In genomic region chr2:64495725-64496124, GRCm38 (mm10) we compare ENCODE assay signal across 27 mouse cellular contexts.
DNase-seq lines count a peak whose midpoint lies in the region; ATAC-seq and TF ChIP-seq lines count a peak whose summit lies in the region.
"Had no signal": no experiment of that assay in that cellular context is flagged by ENCODE, and none has a peak within 500 bp of the region (broad histone marks: within the 10 kb centered on the region; RNA-seq: fewer than 3 reads in every experiment).

No protein-coding gene starts in this region.

- no peak for TF ChIP-seq CTCF in kidney, postnatal 0 days (IDR thresholded peaks at IDR 0.05; ENCODE audit: low read depth)

- H3K9ac ChIP-seq in embryonic facial prominence, embryonic 14.5 days (ENCODE audit: low read depth, low read length): no peak overlapping the region
- no peak overlapping the region for H3K9ac ChIP-seq in kidney, postnatal 0 days (ENCODE audit: low read depth, low read length)
- H3K9ac ChIP-seq in kidney, embryonic 16.5 days (replicated peaks; ENCODE audit: low read length): no peak overlapping the region
- H3K9ac ChIP-seq in lung, embryonic 16.5 days (ENCODE audit: low read length): no peak overlapping the region
- H3K9ac ChIP-seq: embryonic facial prominence, embryonic 13.5 days; forebrain, embryonic 15.5 days; heart, embryonic 12.5 days; heart, embryonic 15.5 days; hindbrain, embryonic 13.5 days had no signal

- H3K27me3 ChIP-seq in embryonic facial prominence, embryonic 14.5 days (replicated peaks; ENCODE audit: control insufficient read depth, insufficient read depth, low read length): no peaks in the 10 kb centered on the region
- H3K27me3 ChIP-seq in embryonic facial prominence, embryonic 10.5 days (replicated peaks; ENCODE audit: low read depth, poor library complexity, severe bottlenecking): no peaks in the 10 kb centered on the region
- H3K27me3 ChIP-seq in kidney, postnatal 0 days (ENCODE audit: insufficient read depth, low read length): no peaks in the 10 kb centered on the region
- no peaks in the 10 kb centered on the region for H3K27me3 ChIP-seq in kidney, embryonic 16.5 days (ENCODE audit: insufficient read depth, low read length)
- no peaks in the 10 kb centered on the region for H3K27me3 ChIP-seq in lung, embryonic 16.5 days (ENCODE audit: control insufficient read depth, insufficient read depth, low read depth, low read length)
- H3K27me3 ChIP-seq: embryonic facial prominence, embryonic 13.5 days; forebrain, embryonic 15.5 days; heart, embryonic 12.5 days; heart, embryonic 15.5 days; hindbrain, embryonic 13.5 days had no signal

- no peaks in the 10 kb centered on the region for H3K36me3 ChIP-seq in embryonic facial prominence, embryonic 14.5 days (ENCODE audit: control insufficient read depth, insufficient read depth, low read length)
- no peaks in the 10 kb centered on the region for H3K36me3 ChIP-seq in embryonic facial prominence, embryonic 10.5 days (replicated peaks)
- H3K36me3 ChIP-seq in kidney, postnatal 0 days (ENCODE audit: insufficient read depth, low read length): no peaks in the 10 kb centered on the region
- H3K36me3 ChIP-seq in kidney, embryonic 16.5 days (ENCODE audit: insufficient read depth, low read length): no peaks in the 10 kb centered on the region
- no peaks in the 10 kb centered on the region for H3K36me3 ChIP-seq in lung, embryonic 16.5 days (ENCODE audit: control insufficient read depth, insufficient read depth, low read length)
- H3K36me3 ChIP-seq: embryonic facial prominence, embryonic 13.5 days; forebrain, embryonic 10.5 days; forebrain, embryonic 15.5 days; heart, embryonic 12.5 days; heart, embryonic 15.5 days; hindbrain, embryonic 10.5 days; hindbrain, embryonic 13.5 days had no signal

- H3K9me3 ChIP-seq in embryonic facial prominence, embryonic 14.5 days (ENCODE audit: control insufficient read depth, low read length): peaks cover 5% of the 10 kb centered on the region; the same call in 1 of the 2 replicates
- no peaks in the 10 kb centered on the region for H3K9me3 ChIP-seq in embryonic facial prominence, embryonic 10.5 days
- no peaks in the 10 kb centered on the region for H3K9me3 ChIP-seq in kidney, postnatal 0 days (replicated peaks; ENCODE audit: low read length)
- H3K9me3 ChIP-seq in kidney, embryonic 16.5 days (ENCODE audit: low read length): peaks cover 2% of the 10 kb centered on the region; the same call in 1 of the 2 replicates
- no peaks in the 10 kb centered on the region for H3K9me3 ChIP-seq in lung, embryonic 16.5 days (ENCODE audit: control insufficient read depth, low read length)
- H3K9me3 ChIP-seq: embryonic facial prominence, embryonic 13.5 days; forebrain, embryonic 10.5 days; forebrain, embryonic 15.5 days; heart, embryonic 12.5 days; heart, embryonic 15.5 days; hindbrain, embryonic 10.5 days; hindbrain, embryonic 13.5 days had no signal

- H3K4me1 ChIP-seq in embryonic facial prominence, embryonic 14.5 days (ENCODE audit: control insufficient read depth, insufficient read depth, low read length): 0 out of 2 replicates have a peak, but pooled peaks cover 2% of the 10 kb centered on the region
- no peaks in the 10 kb centered on the region for H3K4me1 ChIP-seq in embryonic facial prominence, embryonic 10.5 days
- no peaks in the 10 kb centered on the region for H3K4me1 ChIP-seq in kidney, postnatal 0 days (replicated peaks; ENCODE audit: insufficient read depth, low read length)
- H3K4me1 ChIP-seq in kidney, embryonic 16.5 days (ENCODE audit: insufficient read depth, low read length): no peaks in the 10 kb centered on the region
- H3K4me1 ChIP-seq in lung, embryonic 16.5 days (replicated peaks; ENCODE audit: control insufficient read depth, insufficient read depth, low read length): no peaks in the 10 kb centered on the region
- H3K4me1 ChIP-seq: embryonic facial prominence, embryonic 13.5 days; forebrain, embryonic 10.5 days; forebrain, embryonic 15.5 days; heart, embryonic 12.5 days; heart, embryonic 15.5 days; hindbrain, embryonic 10.5 days; hindbrain, embryonic 13.5 days had no signal

- ATAC-seq in embryonic facial prominence, embryonic 14.5 days (ENCODE audit: low read depth): no peak
- ATAC-seq in kidney, postnatal 0 days (replicated peaks; ENCODE audit: low FRiP score, low read depth): no peak
- ATAC-seq in kidney, embryonic 16.5 days (ENCODE audit: low FRiP score, low TSS enrichment): no peak
- peak; percentile 47; the same call in 1 of the 2 replicates for ATAC-seq in lung, embryonic 16.5 days (ENCODE audit: low read depth)
- ATAC-seq: activated CD4-positive, CD25-positive, alpha-beta regulatory T cell, adult 4 months; forebrain, embryonic 15.5 days; hindbrain, embryonic 16.5 days had no signal

- DNase-seq in embryonic facial prominence, embryonic 14.5 days (ENCODE audit: low spot score): peak; percentile 78
- no peak for DNase-seq in embryonic facial prominence, embryonic 10.5 days (ENCODE audit: low spot score)
- DNase-seq in kidney, postnatal 0 days (ENCODE audit: low spot score): peak; percentile 42
- DNase-seq in lung, postnatal 10 days: no peak
- peak; percentile 11 for DNase-seq in brain, adult 2 months (ENCODE audit: low read depth, low spot score)
- DNase-seq in right cerebral cortex, postnatal 14 days: no peak
- DNase-seq: adrenal gland, adult 8-10 months; adrenal gland, postnatal 25 days; cerebellum, adult 11 months; cerebellum, adult 2 months; cerebellum, adult 9-11 months; cerebellum, postnatal 25 days; gastrocnemius, postnatal 25 days; heart, adult 18-20 months; heart, postnatal 10 days; heart, postnatal 36 days had no signal

- H3K4me3 ChIP-seq in embryonic facial prominence, embryonic 14.5 days (ENCODE audit: low read depth, low read length): no peak overlapping the region
- no peak overlapping the region for H3K4me3 ChIP-seq in embryonic facial prominence, embryonic 10.5 days
- no peak overlapping the region for H3K4me3 ChIP-seq in kidney, postnatal 0 days (replicated peaks; ENCODE audit: low read depth, low read length)
- no peak overlapping the region for H3K4me3 ChIP-seq in kidney, embryonic 16.5 days (ENCODE audit: low read length)
- H3K4me3 ChIP-seq in lung, embryonic 16.5 days (ENCODE audit: low read length): no peak overlapping the region
- H3K4me3 ChIP-seq: embryonic facial prominence, embryonic 13.5 days; forebrain, embryonic 10.5 days; forebrain, embryonic 15.5 days; heart, embryonic 12.5 days; heart, embryonic 15.5 days; hindbrain, embryonic 10.5 days; hindbrain, embryonic 13.5 days had no signal

- H3K4me2 ChIP-seq in embryonic facial prominence, embryonic 14.5 days (ENCODE audit: low read depth, low read length): no peak overlapping the region
- H3K4me2 ChIP-seq in kidney, postnatal 0 days (ENCODE audit: low read length): no peak overlapping the region
- H3K4me2 ChIP-seq in kidney, embryonic 16.5 days (replicated peaks; ENCODE audit: low read depth, low read length): no peak overlapping the region
- no peak overlapping the region for H3K4me2 ChIP-seq in lung, embryonic 16.5 days (ENCODE audit: low read depth, low read length)
- H3K4me2 ChIP-seq: embryonic facial prominence, embryonic 13.5 days; forebrain, embryonic 15.5 days; heart, embryonic 12.5 days; heart, embryonic 15.5 days; hindbrain, embryonic 13.5 days had no signal

- H3K27ac ChIP-seq in embryonic facial prominence, embryonic 14.5 days (replicated peaks; ENCODE audit: low read depth, low read length): no peak overlapping the region
- H3K27ac ChIP-seq in embryonic facial prominence, embryonic 10.5 days (replicated peaks): no peak overlapping the region
- H3K27ac ChIP-seq in kidney, postnatal 0 days: no peak overlapping the region
- no peak overlapping the region for H3K27ac ChIP-seq in kidney, embryonic 16.5 days (ENCODE audit: low read length)
- no peak overlapping the region for H3K27ac ChIP-seq in lung, embryonic 16.5 days (ENCODE audit: low read length)
- H3K27ac ChIP-seq: embryonic facial prominence, embryonic 13.5 days; forebrain, embryonic 10.5 days; forebrain, embryonic 15.5 days; heart, embryonic 15.5 days; hindbrain, embryonic 10.5 days; hindbrain, embryonic 13.5 days had no signal

Comparison
In these comparisons a context has a peak if more than half of its experiments do, and no peak if none do; other contexts are left out.
1. DNase-seq: peak in embryonic facial prominence, embryonic 14.5 days (single experiment), kidney, postnatal 0 days (single experiment) and brain, adult 2 months (single experiment); none in embryonic facial prominence, embryonic 10.5 days (single experiment), lung, postnatal 10 days (single experiment) and right cerebral cortex, postnatal 14 days (single experiment).